Mouse (Mus musculus) c-Kit-positive CD71-positive TER-119-positive erythroid progenitor cells, embryonic 14.5 days (primary cell): ENCODE data around the gene Vmn1r142.
"Not testable (repeated sequence)": the region's sequence is repeated elsewhere in the genome, so short reads cannot be mapped to it uniquely, and the experiment has no call there.

Experiments
- DNase-seq: peaks from one replicate; pipeline ENCODE4 v3.0.0-alpha.2; 2013; ENCODE audit warnings: low spot score

Vmn1r142 gene

GRCm38 (mm10) chr7:22163935-22164334, at the start of gene Vmn1r142:
TSS of gene Vmn1r142 (minus strand) at chr7:22164035.
- not testable (repeated sequence) for DNase-seq

GRCm38 (mm10) chr7:22201164-22201563, 37.3 kb upstream of the Vmn1r142 start, which contains the start of gene Gm8653:
TSS of gene Gm8653 (minus strand) at chr7:22201264.
- not testable (repeated sequence) for DNase-seq

GRCm38 (mm10) chr7:22189077-22189476, 25.2 kb upstream of the Vmn1r142 start, which contains the start of gene Vmn1r143:
TSS of gene Vmn1r143 (plus strand) at chr7:22189377.
- DNase-seq, result not testable (repeated sequence)

GRCm38 (mm10) chr7:22134641-22135040, 29.2 kb downstream of the Vmn1r142 start, which contains the start of gene Gm10666:
TSS of gene Gm10666 (minus strand) at chr7:22134741.
- DNase-seq, result not testable (repeated sequence)

- DNase-seq, result not testable (repeated sequence)
Observed at GRCm38 (mm10) chr7:22118145-22118544, 45.7 kb downstream of the Vmn1r142 start, which contains the start of gene Gm16451. TSS of gene Gm16451 (minus strand) at chr7:22118245.
